Mouse (Mus musculus): ENCODE data around the gene Aktip. TPM values are rescaled to one million over a fixed set of nuclear protein-coding genes. Genes with fewer than 3 reads are reported as not detected.
A peak's percentile ranks its signal among the peaks of the same experiment; 100 is the strongest.

Gene Aktip
- polyA plus RNA-seq, 1 experiment: 6.9 TPM

DNA sequence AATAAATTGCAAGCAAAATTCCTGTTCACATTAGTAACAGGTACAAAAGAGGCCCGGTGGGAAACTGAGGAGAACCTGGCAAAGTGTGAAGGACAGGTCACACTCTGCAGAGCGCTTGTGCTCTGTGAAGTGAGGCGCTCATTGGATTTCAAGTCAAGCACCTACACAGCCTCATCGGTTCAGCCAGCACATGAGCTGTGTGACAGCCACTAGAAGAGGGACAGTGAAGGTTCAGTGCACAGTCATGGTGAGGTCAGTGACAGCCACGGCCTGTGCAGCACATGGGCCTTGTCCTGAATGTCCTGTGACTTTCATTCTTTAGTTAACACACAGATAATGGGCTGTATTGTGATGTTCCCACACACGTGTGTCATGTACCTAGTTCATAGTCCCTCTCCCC lies 6.1 kb upstream of the Aktip start:
- TF ChIP-seq POLR2A (IDR thresholded peaks at IDR 0.05; ENCODE audit: borderline replicate concordance, control insufficient read depth, low read depth, low read length) (no peak), CTCF (IDR thresholded peaks at IDR 0.05; ENCODE audit: control insufficient read depth, insufficient read depth, low read length) (no peak)
- no peaks in the 10 kb centered on the region for H3K4me1 ChIP-seq (ENCODE audit: control insufficient read depth, insufficient read depth, low read length)
- H3K4me3 ChIP-seq (replicated peaks; ENCODE audit: control insufficient read depth, low read depth, low read length): no peak overlapping the region
- 83% methylated on average over 6 of the region's 6 CpGs for WGBS
- H3K27ac ChIP-seq (ENCODE audit: control insufficient read depth, insufficient read depth, low read depth, low read length, poor library complexity): no peak overlapping the region

GRCm38 (mm10) chr8:91201184-91201583 lies 1.4 kb upstream of the Aktip start:
- Histone ChIP-seq H3K27ac (ENCODE audit: control insufficient read depth, insufficient read depth, low read depth, low read length, poor library complexity) (no peak overlapping the region), H3K4me1 (ENCODE audit: control insufficient read depth, insufficient read depth, low read length) (no peaks in the 10 kb centered on the region), H3K4me3 (replicated peaks; ENCODE audit: control insufficient read depth, low read depth, low read length) (no peak overlapping the region)
- 60% methylated on average over 2 of the region's 2 CpGs for WGBS
- no peak for TF ChIP-seq CTCF (IDR thresholded peaks at IDR 0.05; ENCODE audit: control insufficient read depth, insufficient read depth, low read length)
- no peak for TF ChIP-seq POLR2A (IDR thresholded peaks at IDR 0.05; ENCODE audit: borderline replicate concordance, control insufficient read depth, low read depth, low read length)

DNA sequence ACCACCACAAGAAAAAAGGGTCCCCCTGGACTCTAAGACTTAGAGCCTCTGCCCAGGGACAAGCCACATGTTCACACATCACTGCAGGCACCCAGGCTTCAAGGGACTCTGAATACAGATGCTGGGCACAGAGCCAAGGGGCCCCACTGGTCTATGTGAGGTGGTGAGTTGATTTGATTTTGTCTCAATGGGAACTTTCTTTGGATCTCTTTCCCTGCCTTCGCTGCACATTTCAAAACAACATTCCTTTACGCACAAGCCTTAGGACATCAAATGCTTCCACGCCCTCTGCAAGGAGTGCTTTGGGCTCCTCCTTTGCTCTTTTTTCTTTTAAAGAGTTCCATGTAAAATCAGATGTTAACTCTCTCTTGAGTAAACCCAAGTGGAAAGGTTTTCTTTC lies 1.7 kb downstream of the Aktip start:
- 86% methylated on average over 3 of the region's 3 CpGs for WGBS
- Histone ChIP-seq H3K4me1 (ENCODE audit: control insufficient read depth, insufficient read depth, low read length) (no peaks in the 10 kb centered on the region), H3K27ac (ENCODE audit: control insufficient read depth, insufficient read depth, low read depth, low read length, poor library complexity) (no peak overlapping the region), H3K4me3 (replicated peaks; ENCODE audit: control insufficient read depth, low read depth, low read length) (no peak overlapping the region)
- TF ChIP-seq POLR2A (IDR thresholded peaks at IDR 0.05; ENCODE audit: borderline replicate concordance, control insufficient read depth, low read depth, low read length) (no peak), CTCF (IDR thresholded peaks at IDR 0.05; ENCODE audit: control insufficient read depth, insufficient read depth, low read length) (no peak)

GRCm38 (mm10) chr8:91197233-91197632 lies 2.5 kb downstream of the Aktip start:
- H3K4me3 ChIP-seq (replicated peaks; ENCODE audit: control insufficient read depth, low read depth, low read length): no peak overlapping the region
- H3K27ac ChIP-seq (ENCODE audit: control insufficient read depth, insufficient read depth, low read depth, low read length, poor library complexity): no peak overlapping the region
- TF ChIP-seq CTCF (IDR thresholded peaks at IDR 0.05; ENCODE audit: control insufficient read depth, insufficient read depth, low read length) (no peak), POLR2A (IDR thresholded peaks at IDR 0.05; ENCODE audit: borderline replicate concordance, control insufficient read depth, low read depth, low read length) (no peak)
- WGBS: 37% methylated on average over 5 of the region's 5 CpGs
- H3K4me1 ChIP-seq (ENCODE audit: control insufficient read depth, insufficient read depth, low read length): no peaks in the 10 kb centered on the region

DNA sequence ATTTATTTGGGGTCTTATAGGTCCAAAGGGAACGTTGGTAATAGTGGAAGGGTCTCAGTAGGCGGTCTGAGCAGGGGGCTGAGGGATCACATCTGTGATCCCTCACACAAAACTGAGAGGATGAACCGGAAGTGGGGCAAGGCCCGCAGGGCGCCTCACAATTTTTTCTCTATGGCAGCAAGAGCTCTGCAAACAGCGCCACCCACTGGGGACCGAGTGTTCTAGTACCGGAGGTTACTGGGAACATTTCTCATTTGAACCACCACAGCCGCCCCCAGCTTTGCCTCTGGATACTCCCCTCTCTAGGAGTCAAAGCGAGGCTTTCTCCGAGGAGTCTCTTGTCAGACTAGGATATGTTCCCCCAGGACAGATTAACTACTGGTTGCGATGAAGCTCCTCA lies 3.1 kb downstream of the Aktip start:
- no peaks in the 10 kb centered on the region for H3K4me1 ChIP-seq (ENCODE audit: control insufficient read depth, insufficient read depth, low read length)
- no peak overlapping the region for H3K4me3 ChIP-seq (replicated peaks; ENCODE audit: control insufficient read depth, low read depth, low read length)
- TF ChIP-seq POLR2A (IDR thresholded peaks at IDR 0.05; ENCODE audit: borderline replicate concordance, control insufficient read depth, low read depth, low read length): no peak
- TF ChIP-seq CTCF (IDR thresholded peaks at IDR 0.05; ENCODE audit: control insufficient read depth, insufficient read depth, low read length): peak; percentile 11; the same call in 1 of the 2 replicates
- 83% methylated on average over 12 of the region's 12 CpGs for WGBS
- no peak overlapping the region for H3K27ac ChIP-seq (ENCODE audit: control insufficient read depth, insufficient read depth, low read depth, low read length, poor library complexity)

DNA sequence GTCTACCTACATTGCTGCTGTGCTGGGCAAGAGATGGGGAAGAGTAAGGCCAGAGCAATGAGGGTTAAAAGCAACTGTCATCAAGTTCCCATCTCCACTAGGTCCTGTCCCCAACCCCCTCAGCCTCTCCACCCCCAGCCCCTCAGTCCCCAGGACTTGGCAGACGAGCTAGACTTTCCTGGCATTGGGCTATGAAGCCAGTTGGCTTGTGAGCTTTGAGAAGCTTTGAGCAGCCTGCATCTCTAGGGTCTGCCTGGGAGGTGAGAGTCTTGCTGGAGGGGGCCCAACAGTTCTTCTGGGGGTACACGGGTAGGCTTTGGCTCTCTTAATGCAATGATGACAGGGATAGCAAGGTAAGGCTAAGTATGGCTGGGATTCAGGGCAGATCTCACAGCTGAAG lies 5.7 kb downstream of the Aktip start:
- no peak overlapping the region for H3K4me3 ChIP-seq (replicated peaks; ENCODE audit: control insufficient read depth, low read depth, low read length)
- H3K4me1 ChIP-seq (ENCODE audit: control insufficient read depth, insufficient read depth, low read length): no peaks in the 10 kb centered on the region
- no peak for TF ChIP-seq CTCF (IDR thresholded peaks at IDR 0.05; ENCODE audit: control insufficient read depth, insufficient read depth, low read length)
- no peak for TF ChIP-seq POLR2A (IDR thresholded peaks at IDR 0.05; ENCODE audit: borderline replicate concordance, control insufficient read depth, low read depth, low read length)
- H3K27ac ChIP-seq (ENCODE audit: control insufficient read depth, insufficient read depth, low read depth, low read length, poor library complexity): no peak overlapping the region
- 80% methylated on average over 2 of the region's 2 CpGs for WGBS

DNA sequence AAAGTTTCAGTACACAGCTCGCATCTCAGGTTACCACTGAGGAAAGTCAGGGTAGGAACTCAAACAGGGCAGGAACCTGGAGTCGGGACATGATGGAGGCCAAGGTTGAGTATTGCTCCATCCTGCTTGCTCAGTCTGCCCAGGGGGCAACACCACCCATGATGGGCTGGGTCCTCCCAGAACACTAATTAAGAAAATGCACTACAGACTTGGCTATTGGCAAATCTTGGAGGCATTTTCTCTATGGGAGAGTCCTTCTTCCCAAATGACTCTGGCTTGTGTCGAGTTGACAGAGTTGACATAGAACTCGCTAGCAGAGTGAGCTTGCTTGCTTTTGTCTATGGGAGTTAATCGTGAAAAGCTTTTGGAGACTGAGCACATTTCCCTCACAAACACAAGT lies 6.8 kb downstream of the Aktip start:
- TF ChIP-seq CTCF (IDR thresholded peaks at IDR 0.05; ENCODE audit: control insufficient read depth, insufficient read depth, low read length) (no peak), POLR2A (IDR thresholded peaks at IDR 0.05; ENCODE audit: borderline replicate concordance, control insufficient read depth, low read depth, low read length) (no peak)
- WGBS: 75% methylated on average over 5 of the region's 5 CpGs
- Histone ChIP-seq H3K4me3 (replicated peaks; ENCODE audit: control insufficient read depth, low read depth, low read length) (no peak overlapping the region), H3K4me1 (ENCODE audit: control insufficient read depth, insufficient read depth, low read length) (no peaks in the 10 kb centered on the region), H3K27ac (ENCODE audit: control insufficient read depth, insufficient read depth, low read depth, low read length, poor library complexity) (no peak overlapping the region)

GRCm38 (mm10) chr8:91190816-91191340 lies 8.9 kb downstream of the Aktip start:
- Histone ChIP-seq H3K4me1 (ENCODE audit: control insufficient read depth, insufficient read depth, low read length) (no peaks in the 10 kb centered on the region), H3K4me3 (replicated peaks; ENCODE audit: control insufficient read depth, low read depth, low read length) (no peak overlapping the region), H3K27ac (ENCODE audit: control insufficient read depth, insufficient read depth, low read depth, low read length, poor library complexity) (no peak overlapping the region)
- no peak for TF ChIP-seq POLR2A (IDR thresholded peaks at IDR 0.05; ENCODE audit: borderline replicate concordance, control insufficient read depth, low read depth, low read length)
- TF ChIP-seq CTCF (IDR thresholded peaks at IDR 0.05; ENCODE audit: control insufficient read depth, insufficient read depth, low read length): peak; percentile 60
- WGBS: 3% methylated on average over 17 of the region's 17 CpGs

- Histone ChIP-seq H3K4me3 (replicated peaks; ENCODE audit: control insufficient read depth, low read depth, low read length) (no peak overlapping the region), H3K4me1 (ENCODE audit: control insufficient read depth, insufficient read depth, low read length) (no peaks in the 10 kb centered on the region), H3K27ac (ENCODE audit: control insufficient read depth, insufficient read depth, low read depth, low read length, poor library complexity) (no peak overlapping the region)
- WGBS: 64% methylated on average over 11 of the region's 11 CpGs
- no peak for TF ChIP-seq CTCF (IDR thresholded peaks at IDR 0.05; ENCODE audit: control insufficient read depth, insufficient read depth, low read length)
Measured at GRCm38 (mm10) chr8:91188152-91188551, 11.6 kb downstream of the Aktip start.
